Mouse (Mus musculus): ENCODE measurements around the gene Krt87.

DNA sequence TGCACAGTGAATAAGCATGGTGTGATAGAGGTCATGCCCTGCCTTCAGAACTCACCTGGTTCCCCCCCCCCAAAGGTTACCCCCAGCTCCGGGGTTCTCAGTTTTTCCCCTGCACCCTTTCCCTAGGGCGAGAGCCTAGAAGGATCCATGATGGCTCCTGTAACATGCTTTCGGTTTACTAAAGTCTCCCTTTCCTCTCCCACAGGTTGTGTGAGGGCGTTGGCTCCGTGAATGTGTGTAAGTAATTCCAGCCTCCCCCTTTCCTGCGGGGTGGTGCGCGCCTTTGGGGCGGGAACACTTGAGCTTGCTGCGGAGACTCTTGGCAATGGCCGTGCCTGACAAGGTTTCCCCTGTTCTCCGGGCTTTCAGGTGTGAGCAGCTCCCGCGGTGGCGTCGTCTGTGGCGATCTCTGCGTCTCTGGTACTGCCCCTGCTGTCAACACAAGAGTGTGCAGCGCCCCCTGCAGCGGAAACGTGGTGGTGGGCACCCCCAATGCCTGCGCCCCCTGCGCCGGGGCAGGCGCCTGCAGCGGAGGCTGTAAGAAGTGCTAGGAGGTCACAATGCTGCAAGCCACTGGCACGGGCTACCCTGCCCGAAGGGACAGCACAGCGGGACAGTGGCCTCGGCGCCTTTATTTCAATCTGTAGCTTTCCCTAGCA, 40.5 kb upstream of the Krt87 start:
- TF ChIP-seq CTCF (IDR thresholded peaks at IDR 0.05; ENCODE audit: low read depth, low read length) (no peak), TAL1 (conservative IDR thresholded peaks at IDR 0.05; ENCODE audit: low read depth, low read length) (no peak), POLR2AphosphoS5 (IDR thresholded peaks at IDR 0.05; ENCODE audit: insufficient replicate concordance, low read depth, low read length) (no peak)
